Mouse (Mus musculus) stomach, embryonic 16.5 days (tissue): Measurements from ENCODE around the gene Creb3l2. TPM values are rescaled to one million over a fixed set of nuclear protein-coding genes. Genes with fewer than 3 reads are reported as not detected.

Experiments
- ATAC-seq: fragments of 200-750 bp; cut with Nextera tagmentation; 2 replicates; pipeline ENCODE4 v1.8.0; 2017; ENCODE audit warnings: moderate number of reproducible peaks, moderate TSS enrichment; ENCODE audit not compliant: insufficient read depth, low FRiP score
- H3K27ac ChIP-seq: fragments of 300-500 bp; sonication (generic); 2 replicates; pipeline ENCODE4 v1.5.1; 2014; ENCODE audit warnings: low read length
- H3K27me3 ChIP-seq: fragments of 300-500 bp; sonication (generic); 2 replicates; pipeline ENCODE4 v1.6.1; 2014; ENCODE audit warnings: low read length, control low read depth, mixed read lengths; ENCODE audit not compliant: control insufficient read depth, insufficient read depth
- H3K36me3 ChIP-seq: fragments of 300-500 bp; sonication (generic); 2 replicates; pipeline ENCODE4 v1.6.1; 2014; ENCODE audit warnings: low read length; ENCODE audit not compliant: control insufficient read depth, insufficient read depth
- H3K4me1 ChIP-seq: fragments of 300-500 bp; sonication (generic); 2 replicates; pipeline ENCODE4 v1.6.1; 2014; ENCODE audit warnings: low read length, control low read depth, mixed read lengths; ENCODE audit not compliant: control insufficient read depth, insufficient read depth
- H3K4me2 ChIP-seq: fragments of 300-500 bp; sonication (generic); 2 replicates; pipeline ENCODE4 v1.6.1; 2014; ENCODE audit warnings: low read depth, low read length, mixed read lengths
- H3K4me3 ChIP-seq: fragments of 300-500 bp; sonication (generic); replicated peaks from 2 replicates; pipeline ENCODE4 v1.5.1; 2014; ENCODE audit warnings: mild to moderate bottlenecking, low read length
- H3K9ac ChIP-seq: fragments of 300-500 bp; sonication (generic); 2 replicates; pipeline ENCODE4 v1.6.1; 2014; ENCODE audit warnings: low read length
- H3K9me3 ChIP-seq: fragments of 300-500 bp; sonication (generic); replicated peaks from 2 replicates; pipeline ENCODE4 v1.6.1; 2016; ENCODE audit warnings: low read length, control low read depth; ENCODE audit not compliant: control insufficient read depth
- WGBS: fragments of 180-500 bp; shearing (Covaris S2); extraction: QIAGEN DNeasy Blood & Tissue Kit; methylation state at CpG from one replicate; pipeline ENCODE4 v1.1.7; 2014; 5-methylcytosine and 5-hydroxymethylcytosine counted together
- polyA plus RNA-seq: library from polyadenylated mRNA; unstranded; fragments of >200 nt; fragmentation: Nextera tagmentation; extraction: Ambion mirVana; gene quantifications from 2 replicates; pipeline ENCODE4 v1.2.1, GENCODE M21; 2015

The Creb3l2 gene
- polyA plus RNA-seq, 1 experiment from 2014 or later: 20.3 TPM

GRCm38 (mm10) chr6:37451664-37452063 is 9.7 kb upstream of the Creb3l2 start:
- ATAC-seq: no peak
- H3K4me3 ChIP-seq: no peak overlapping the region
- peaks cover 3% of the 10 kb centered on the region; the same call in 1 of the 2 replicates for H3K4me1 ChIP-seq
- no peak overlapping the region for H3K27ac ChIP-seq
- H3K9me3 ChIP-seq: no peaks in the 10 kb centered on the region
- H3K27me3 ChIP-seq: no peaks in the 10 kb centered on the region
- H3K36me3 ChIP-seq: no peaks in the 10 kb centered on the region
- no peak overlapping the region for H3K4me2 ChIP-seq
- WGBS: 44% methylated on average over 4 of the region's 4 CpGs
- H3K9ac ChIP-seq: no peak overlapping the region

GRCm38 (mm10) chr6:37447704-37448466 is 5.9 kb upstream of the Creb3l2 start:
- WGBS: 22% methylated on average over 10 of the region's 10 CpGs
- no peak overlapping the region for H3K4me3 ChIP-seq
- 0 out of 2 replicates have a peak, but pooled peaks have one; percentile 56 for ATAC-seq
- H3K27me3 ChIP-seq: no peaks in the 10 kb centered on the region
- H3K4me2 ChIP-seq: no peak overlapping the region
- H3K9me3 ChIP-seq: no peaks in the 10 kb centered on the region
- no peak overlapping the region for H3K27ac ChIP-seq
- 0 out of 2 replicates have a peak, but pooled peaks cover 2% of the 10 kb centered on the region for H3K4me1 ChIP-seq
- H3K36me3 ChIP-seq: no peaks in the 10 kb centered on the region
- no peak overlapping the region for H3K9ac ChIP-seq

GRCm38 (mm10) chr6:37442781-37443180 is 835 bp upstream of the Creb3l2 start:
- H3K9me3 ChIP-seq: no peaks in the 10 kb centered on the region
- H3K27me3 ChIP-seq: no peaks in the 10 kb centered on the region
- H3K36me3 ChIP-seq: no peaks in the 10 kb centered on the region
- H3K27ac ChIP-seq: peak overlapping the region; percentile 81
- H3K9ac ChIP-seq: peak overlapping the region; percentile 65
- peaks cover 23% of the 10 kb centered on the region for H3K4me1 ChIP-seq
- no peak for ATAC-seq
- WGBS: 39% methylated on average over 4 of the region's 4 CpGs
- peak overlapping the region; percentile 53 for H3K4me2 ChIP-seq
- H3K4me3 ChIP-seq: peak overlapping the region; percentile 53

GRCm38 (mm10) chr6:37441251-37442011 is 515 bp downstream of the Creb3l2 start:
- peak; percentile 25 for ATAC-seq
- Histone ChIP-seq H3K9me3 (no peaks in the 10 kb centered on the region), H3K4me1 (peaks cover 28% of the 10 kb centered on the region), H3K9ac (peak overlapping the region; percentile 88), H3K27me3 (no peaks in the 10 kb centered on the region), H3K27ac (peak overlapping the region; percentile 88), H3K36me3 (0 out of 2 replicates have a peak, but pooled peaks cover 5% of the 10 kb centered on the region), H3K4me3 (peak overlapping the region; percentile 85), H3K4me2 (peak overlapping the region; percentile 72)
- WGBS: under 1% methylated on average over 40 of the region's 40 CpGs

GRCm38 (mm10) chr6:37440491-37441250 is 1.3 kb downstream of the Creb3l2 start:
- Histone ChIP-seq H3K4me1 (peaks cover 36% of the 10 kb centered on the region), H3K27ac (peak overlapping the region; percentile 88), H3K9me3 (no peaks in the 10 kb centered on the region), H3K4me3 (peak overlapping the region; percentile 85), H3K36me3 (0 out of 2 replicates have a peak, but pooled peaks cover 5% of the 10 kb centered on the region), H3K27me3 (no peaks in the 10 kb centered on the region), H3K4me2 (peak overlapping the region; percentile 72), H3K9ac (peak overlapping the region; percentile 88)
- WGBS: 9% methylated on average over 12 of the region's 12 CpGs
- ATAC-seq: no peak

GRCm38 (mm10) chr6:37439676-37440490 is 2.1 kb downstream of the Creb3l2 start:
- ATAC-seq: no peak
- WGBS: 33% methylated on average over 13 of the region's 13 CpGs

GRCm38 (mm10) chr6:37438510-37438909 is 3.4 kb downstream of the Creb3l2 start:
- Histone ChIP-seq H3K9me3 (no peaks in the 10 kb centered on the region), H3K4me3 (0 out of 2 replicates have a peak overlapping the region, but pooled peaks have one; percentile 4), H3K27ac (no peak overlapping the region), H3K36me3 (0 out of 2 replicates have a peak, but pooled peaks cover 5% of the 10 kb centered on the region), H3K4me1 (peaks cover 54% of the 10 kb centered on the region), H3K9ac (no peak overlapping the region; the same call in 1 of the 2 replicates), H3K27me3 (no peaks in the 10 kb centered on the region), H3K4me2 (0 out of 2 replicates have a peak overlapping the region, but pooled peaks have one; percentile 72)
- ATAC-seq: no peak
- 92% methylated on average over 3 of the region's 3 CpGs for WGBS

More at GRCm38 (mm10) chr6:37439676-37440490, 2.1 kb downstream of the Creb3l2 start:
- no peaks in the 10 kb centered on the region for H3K9me3 ChIP-seq
- peaks cover 44% of the 10 kb centered on the region for H3K4me1 ChIP-seq
- peak overlapping the region; percentile 85 for H3K4me3 ChIP-seq
- peak overlapping the region; percentile 88 for H3K9ac ChIP-seq
- 0 out of 2 replicates have a peak, but pooled peaks cover 5% of the 10 kb centered on the region for H3K36me3 ChIP-seq
- peak overlapping the region; percentile 72 for H3K4me2 ChIP-seq
- H3K27me3 ChIP-seq: no peaks in the 10 kb centered on the region
- H3K27ac ChIP-seq: peak overlapping the region; percentile 88

GRCm38 (mm10) chr6:37437086-37437485 is 4.9 kb downstream of the Creb3l2 start:
- Histone ChIP-seq H3K4me2 (no peak overlapping the region), H3K4me1 (peaks cover 60% of the 10 kb centered on the region), H3K9ac (no peak overlapping the region), H3K4me3 (no peak overlapping the region), H3K9me3 (no peaks in the 10 kb centered on the region), H3K36me3 (0 out of 2 replicates have a peak, but pooled peaks cover 5% of the 10 kb centered on the region), H3K27ac (no peak overlapping the region), H3K27me3 (no peaks in the 10 kb centered on the region)
- 79% methylated on average over 13 of the region's 13 CpGs for WGBS
- ATAC-seq: no peak
